Mouse (Mus musculus) hindbrain, embryonic 15.5 days (tissue): ENCODE data around the gene A1cf. TPM values are rescaled to one million over a fixed set of nuclear protein-coding genes. Genes with fewer than 3 reads are reported as not detected.

Source experiments
- ATAC-seq: fragments of 200-750 bp; cut with Nextera tagmentation; 2 replicates; pipeline ENCODE4 v1.8.0; 2017; ENCODE audit warnings: low read depth, moderate number of reproducible peaks, moderate TSS enrichment; ENCODE audit not compliant: low FRiP score
- H3K27ac ChIP-seq: fragments of 300-500 bp; sonication (generic); replicated peaks from 2 replicates; pipeline ENCODE4 v1.5.1; 2015; ENCODE audit warnings: mild to moderate bottlenecking, inconsistent platforms
- H3K27me3 ChIP-seq: fragments of 300-500 bp; sonication (generic); 2 replicates; pipeline ENCODE4 v1.6.1; 2015; ENCODE audit warnings: control low read depth, inconsistent platforms
- H3K36me3 ChIP-seq: fragments of 300-500 bp; sonication (generic); 2 replicates; pipeline ENCODE4 v1.6.1; 2015; ENCODE audit warnings: control low read depth, inconsistent platforms
- H3K4me1 ChIP-seq: fragments of 300-500 bp; sonication (generic); replicated peaks from 2 replicates; pipeline ENCODE4 v1.6.1; 2015; ENCODE audit warnings: control low read depth, inconsistent platforms
- H3K4me2 ChIP-seq: fragments of 300-500 bp; sonication (generic); 2 replicates; pipeline ENCODE4 v1.6.1; 2015; ENCODE audit warnings: moderate library complexity, mild to moderate bottlenecking, inconsistent platforms
- H3K4me3 ChIP-seq: fragments of 300-500 bp; sonication (generic); 2 replicates; pipeline ENCODE4 v1.5.1; 2015; ENCODE audit warnings: mild to moderate bottlenecking, inconsistent platforms
- H3K9ac ChIP-seq: fragments of 300-500 bp; sonication (generic); 2 replicates; pipeline ENCODE4 v1.6.1; 2015; ENCODE audit warnings: inconsistent platforms
- H3K9me3 ChIP-seq: fragments of 300-500 bp; sonication (generic); 2 replicates; pipeline ENCODE4 v1.6.1; 2016; ENCODE audit warnings: control low read depth, inconsistent platforms
- WGBS: fragments of 180-500 bp; shearing (Covaris S2); methylation state at CpG from one replicate; pipeline ENCODE4 v1.1.7; 2015; 5-methylcytosine and 5-hydroxymethylcytosine counted together
- polyA plus RNA-seq: library from polyadenylated mRNA; unstranded; fragments of >200 nt; fragmentation: Nextera tagmentation; extraction: Ambion mirVana; gene quantifications from 2 replicates; pipeline ENCODE4 v1.2.1, GENCODE M21; 2015

The A1cf gene
- not detected in 2 replicates for polyA plus RNA-seq

DNA sequence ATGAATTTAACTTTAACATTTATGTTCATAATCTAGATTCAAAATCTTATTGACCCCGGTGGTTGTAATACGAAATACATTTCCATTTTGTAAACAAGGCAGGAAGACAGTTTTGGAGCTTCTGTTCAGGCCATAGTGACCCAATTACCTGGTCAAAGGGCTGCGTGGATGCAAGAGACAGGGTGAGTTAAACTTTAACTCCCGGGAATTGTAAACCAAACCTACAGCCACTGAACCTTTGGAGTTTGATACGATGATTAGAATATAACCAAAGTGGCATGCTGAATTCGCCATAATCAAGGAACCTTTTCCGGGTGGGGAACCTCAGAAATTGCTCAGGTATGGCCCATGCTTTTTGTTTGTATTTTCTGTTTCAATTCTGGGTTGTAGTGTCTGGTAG, at the start of gene A1cf:
TSS of gene A1cf (plus strand) at position 244 of the 400 bp plus-strand sequence.
- ATAC-seq: no peak
- H3K9me3 ChIP-seq: no peaks in the 10 kb centered on the region
- no peak within 1 kb of the TSS for H3K4me2 ChIP-seq
- no peaks in the 10 kb centered on the region for H3K36me3 ChIP-seq
- no peaks in the 10 kb centered on the region for H3K4me1 ChIP-seq
- WGBS: 88% methylated on average over 7 of the region's 7 CpGs
- H3K4me3 ChIP-seq: no peak within 1 kb of the TSS
- no peak within 1 kb of the TSS for H3K9ac ChIP-seq
- H3K27ac ChIP-seq: no peak within 1 kb of the TSS
- no peaks in the 10 kb centered on the region for H3K27me3 ChIP-seq

DNA sequence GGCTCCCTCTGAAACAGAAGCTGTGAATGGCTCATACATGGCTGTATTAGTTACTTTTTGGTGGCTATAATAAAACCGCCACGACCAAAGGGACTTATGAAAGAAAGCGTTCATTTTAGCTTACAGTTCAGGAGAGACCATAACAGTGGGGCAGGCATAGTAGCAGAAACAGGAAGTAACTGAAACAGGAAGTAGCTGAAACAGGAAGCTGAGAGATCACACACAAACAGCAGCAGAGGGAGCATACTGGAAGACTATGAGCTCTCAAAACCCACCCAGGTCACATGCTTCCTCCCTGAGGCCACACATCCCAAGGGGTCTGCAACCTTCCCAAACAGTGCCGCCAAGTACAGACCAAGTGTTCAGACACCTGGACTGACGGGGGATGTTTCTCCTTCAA, 34.3 kb upstream of the A1cf start:
- 93% methylated on average over 5 of the region's 5 CpGs for WGBS

DNA sequence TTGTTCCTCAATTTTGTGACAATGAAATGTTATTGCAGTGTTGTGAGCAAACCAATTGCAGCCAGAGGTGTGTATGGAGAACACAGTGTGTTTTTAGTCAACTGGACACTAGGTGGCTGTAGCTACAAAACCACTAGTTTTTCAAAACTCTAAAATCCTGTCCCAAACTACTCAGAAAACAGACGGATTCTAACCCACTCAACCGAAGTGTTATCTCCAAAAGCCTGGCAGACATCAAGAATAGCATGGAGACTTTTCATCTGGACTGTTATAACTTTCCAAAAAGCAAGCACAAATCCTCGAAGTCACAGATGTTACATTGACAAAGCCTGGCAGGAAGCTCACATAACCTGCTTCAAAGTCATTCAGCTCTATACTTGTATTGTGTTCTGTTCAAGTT, 6.7 kb upstream of the A1cf start:
- Histone ChIP-seq H3K27me3 (no peaks in the 10 kb centered on the region), H3K4me2 (no peak overlapping the region), H3K9me3 (no peaks in the 10 kb centered on the region), H3K4me1 (no peaks in the 10 kb centered on the region), H3K27ac (no peak overlapping the region), H3K4me3 (no peak overlapping the region), H3K9ac (no peak overlapping the region), H3K36me3 (no peaks in the 10 kb centered on the region)
- 67% methylated on average over 3 of the region's 3 CpGs for WGBS
- ATAC-seq: no peak

More for the DNA sequence above, 34.3 kb upstream of the A1cf start:
- H3K9me3 ChIP-seq: no peaks in the 10 kb centered on the region
- H3K4me2 ChIP-seq: no peak overlapping the region
- H3K27ac ChIP-seq: no peak overlapping the region
- H3K36me3 ChIP-seq: no peaks in the 10 kb centered on the region
- H3K27me3 ChIP-seq: no peaks in the 10 kb centered on the region
- H3K4me1 ChIP-seq: no peaks in the 10 kb centered on the region
- ATAC-seq: no peak
- no peak overlapping the region for H3K9ac ChIP-seq
- H3K4me3 ChIP-seq: no peak overlapping the region

DNA sequence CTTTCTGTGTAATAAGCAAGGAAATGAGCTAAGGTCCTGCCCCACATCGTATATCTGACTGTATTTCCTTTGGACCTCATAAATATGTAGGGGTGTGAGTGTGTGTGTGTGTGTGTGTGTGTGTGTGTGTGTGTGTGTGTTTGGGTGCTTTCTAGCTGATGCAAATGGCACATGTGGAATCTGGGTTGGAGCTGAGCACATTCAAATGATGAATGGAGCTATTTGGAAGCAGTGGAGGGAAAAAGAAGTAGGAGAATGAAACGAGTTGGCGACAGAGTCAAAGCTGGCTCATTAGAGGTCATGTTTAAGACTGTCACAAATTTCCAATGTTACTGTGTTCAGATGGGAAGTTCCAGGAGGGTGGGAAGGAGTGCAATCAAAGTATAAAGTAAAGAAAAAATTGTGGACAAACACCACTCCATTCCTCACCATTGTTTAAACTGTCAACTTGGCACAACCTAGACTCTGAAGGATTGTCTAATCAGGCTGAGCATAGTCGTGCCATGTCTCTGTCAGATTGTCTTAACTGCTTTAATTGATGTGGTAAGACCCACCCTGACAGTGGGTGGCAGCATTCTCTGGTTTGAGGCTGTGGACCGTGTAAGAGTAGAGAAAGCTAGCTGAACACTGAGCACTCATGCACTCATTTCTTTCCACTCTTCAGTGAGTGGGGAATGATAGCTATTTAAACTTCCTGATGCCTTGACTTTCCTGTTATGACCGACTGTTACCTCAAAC, 5.9 kb upstream of the A1cf start:
- Histone ChIP-seq H3K27ac (no peak overlapping the region), H3K4me1 (no peaks in the 10 kb centered on the region), H3K9ac (no peak overlapping the region), H3K4me2 (no peak overlapping the region), H3K9me3 (no peaks in the 10 kb centered on the region), H3K27me3 (no peaks in the 10 kb centered on the region), H3K4me3 (no peak overlapping the region), H3K36me3 (no peaks in the 10 kb centered on the region)
- 51% methylated on average over 6 of the region's 6 CpGs for WGBS
- ATAC-seq: no peak

DNA sequence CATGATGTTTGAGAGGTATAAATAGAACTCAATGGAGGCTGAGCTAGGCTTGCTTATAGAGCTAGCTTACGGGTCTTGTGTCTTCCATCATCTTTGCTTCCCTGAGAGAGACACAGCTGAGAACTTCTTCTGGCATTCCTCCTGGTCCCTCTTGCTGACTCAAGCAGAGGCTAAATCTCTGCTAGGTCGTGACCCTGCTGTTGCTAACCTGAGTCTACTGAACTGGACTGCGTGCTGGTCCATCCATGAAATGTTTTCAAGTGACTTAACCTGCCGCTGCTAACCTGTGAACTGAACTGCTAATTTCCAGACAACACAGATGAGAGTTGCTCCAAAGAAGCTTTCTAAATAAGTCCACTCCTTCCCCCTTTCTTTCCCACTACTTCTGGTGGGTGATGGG, 3.1 kb upstream of the A1cf start:
- Histone ChIP-seq H3K9ac (no peak overlapping the region), H3K27ac (no peak overlapping the region), H3K4me2 (no peak overlapping the region), H3K9me3 (no peaks in the 10 kb centered on the region), H3K36me3 (no peaks in the 10 kb centered on the region), H3K4me1 (no peaks in the 10 kb centered on the region), H3K4me3 (no peak overlapping the region), H3K27me3 (no peaks in the 10 kb centered on the region)
- no peak for ATAC-seq
- WGBS: 85% methylated on average over 4 of the region's 4 CpGs

DNA sequence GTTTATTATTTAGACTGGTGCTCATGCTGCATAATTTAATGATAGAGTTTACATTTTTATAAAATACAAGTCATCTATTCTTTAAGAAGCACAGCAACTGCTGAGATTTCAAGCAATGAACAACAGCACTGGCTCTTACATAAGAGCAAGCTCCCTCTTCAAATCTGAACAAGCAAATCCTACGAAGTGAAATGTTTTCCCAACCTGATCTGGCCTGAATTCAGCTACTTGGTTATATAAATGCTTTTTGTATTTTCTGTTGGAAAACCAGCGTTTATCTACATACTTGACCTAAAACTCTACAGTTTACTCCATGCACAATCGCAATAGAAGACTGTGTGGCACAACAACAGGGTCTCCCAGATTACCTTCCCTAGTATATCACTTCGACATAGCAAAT, 488 bp upstream of the A1cf start:
- Histone ChIP-seq H3K4me2 (no peak overlapping the region), H3K27me3 (no peaks in the 10 kb centered on the region), H3K36me3 (no peaks in the 10 kb centered on the region), H3K4me1 (no peaks in the 10 kb centered on the region), H3K9ac (no peak overlapping the region), H3K27ac (no peak overlapping the region), H3K4me3 (no peak overlapping the region), H3K9me3 (no peaks in the 10 kb centered on the region)
- ATAC-seq: no peak
- 85% methylated on average over 4 of the region's 4 CpGs for WGBS

DNA sequence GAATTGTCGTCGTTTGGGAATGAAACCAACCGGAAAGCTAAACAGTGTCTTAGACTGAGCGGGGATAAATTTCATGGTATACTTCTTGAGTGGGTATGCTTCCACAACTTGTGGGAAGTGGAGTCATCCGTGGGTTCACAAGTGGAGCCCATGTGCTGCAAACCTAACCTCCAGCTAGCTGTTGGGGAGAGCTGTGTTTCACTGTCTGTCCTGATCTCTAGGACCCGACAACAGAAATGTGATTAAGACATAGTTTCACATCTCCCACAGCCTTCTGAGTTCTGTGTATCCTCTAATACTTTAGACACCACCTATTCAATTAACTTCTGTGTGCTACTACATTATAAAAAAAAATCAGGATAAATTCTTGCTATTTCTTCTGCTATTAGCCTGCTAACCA, 407 bp downstream of the A1cf start:
- no peaks in the 10 kb centered on the region for H3K36me3 ChIP-seq
- WGBS: 86% methylated on average over 6 of the region's 6 CpGs
- H3K27ac ChIP-seq: no peak overlapping the region
- no peaks in the 10 kb centered on the region for H3K4me1 ChIP-seq
- H3K27me3 ChIP-seq: no peaks in the 10 kb centered on the region
- no peak overlapping the region for H3K4me2 ChIP-seq
- H3K9me3 ChIP-seq: no peaks in the 10 kb centered on the region
- no peak overlapping the region for H3K9ac ChIP-seq
- no peak for ATAC-seq
- H3K4me3 ChIP-seq: no peak overlapping the region

DNA sequence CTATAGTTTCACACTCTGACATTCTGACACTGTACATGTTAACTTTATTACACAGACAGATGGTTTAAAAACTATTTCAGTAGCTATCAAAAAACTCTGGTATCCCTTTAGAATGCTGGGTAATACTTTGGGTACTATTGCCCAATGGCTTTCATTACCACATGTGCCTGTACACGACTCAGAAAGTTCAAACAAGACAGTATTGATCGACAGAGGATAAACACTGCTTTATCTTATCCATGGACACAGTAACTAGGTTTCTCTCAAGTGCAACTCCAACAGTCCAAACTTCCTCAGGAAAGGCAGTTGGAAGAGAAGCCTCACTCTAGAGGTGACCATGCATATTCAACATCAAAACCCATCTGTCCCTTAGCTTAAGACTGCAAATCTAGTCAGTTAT, 2.8 kb downstream of the A1cf start:
- no peaks in the 10 kb centered on the region for H3K9me3 ChIP-seq
- ATAC-seq: no peak
- H3K4me2 ChIP-seq: no peak overlapping the region
- no peak overlapping the region for H3K9ac ChIP-seq
- H3K27ac ChIP-seq: no peak overlapping the region
- no peaks in the 10 kb centered on the region for H3K4me1 ChIP-seq
- 88% methylated on average over 2 of the region's 2 CpGs for WGBS
- no peaks in the 10 kb centered on the region for H3K36me3 ChIP-seq
- no peak overlapping the region for H3K4me3 ChIP-seq
- H3K27me3 ChIP-seq: no peaks in the 10 kb centered on the region

DNA sequence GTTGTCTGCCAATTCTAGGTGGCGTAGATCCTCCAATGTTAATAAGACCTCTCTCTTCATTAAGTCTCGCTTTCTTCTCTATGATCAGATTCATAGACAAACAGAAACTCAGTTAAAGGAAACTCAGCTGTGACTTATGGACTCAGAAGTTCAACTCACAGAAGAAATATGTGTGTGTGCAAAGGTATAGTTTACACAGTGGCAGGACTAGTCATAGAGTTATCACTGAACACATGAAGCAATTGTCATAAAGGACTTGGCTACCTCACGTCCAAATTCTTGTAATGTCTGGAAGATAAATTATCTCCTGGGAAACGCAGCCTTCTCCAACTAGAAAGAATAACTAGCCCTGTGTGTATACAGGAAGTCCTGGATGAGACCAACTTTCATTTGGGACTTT, 9.4 kb downstream of the A1cf start:
- ATAC-seq: no peak
- H3K9me3 ChIP-seq: no peaks in the 10 kb centered on the region
- H3K27ac ChIP-seq: no peak overlapping the region
- no peaks in the 10 kb centered on the region for H3K4me1 ChIP-seq
- no peaks in the 10 kb centered on the region for H3K27me3 ChIP-seq
- H3K36me3 ChIP-seq: no peaks in the 10 kb centered on the region
- no peak overlapping the region for H3K4me3 ChIP-seq
- no peak overlapping the region for H3K9ac ChIP-seq
- no peak overlapping the region for H3K4me2 ChIP-seq
- 77% methylated on average over 4 of the region's 4 CpGs for WGBS

DNA sequence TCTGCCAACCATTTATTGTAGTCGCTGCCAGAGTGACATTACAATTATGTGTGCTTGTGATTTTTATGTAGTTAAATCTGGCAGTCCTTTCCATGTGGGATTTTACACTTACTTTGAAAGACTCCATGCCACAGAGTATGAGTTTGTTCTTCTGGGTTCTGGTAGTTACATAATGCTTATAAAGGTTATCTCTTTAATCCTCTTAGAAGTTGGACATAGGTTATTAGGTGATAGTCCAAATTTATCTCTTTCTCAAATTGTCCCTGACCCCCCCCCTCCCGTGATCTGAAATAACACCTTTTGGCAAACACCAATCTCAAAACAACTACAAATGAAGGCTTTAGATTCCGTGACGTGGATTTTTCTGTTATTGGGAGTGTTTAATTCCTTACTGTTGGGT, 16.0 kb downstream of the A1cf start:
- Histone ChIP-seq H3K4me1 (no peaks in the 10 kb centered on the region), H3K36me3 (no peaks in the 10 kb centered on the region), H3K9me3 (no peaks in the 10 kb centered on the region), H3K27ac (no peak overlapping the region), H3K27me3 (no peaks in the 10 kb centered on the region), H3K9ac (no peak overlapping the region), H3K4me3 (no peak overlapping the region), H3K4me2 (no peak overlapping the region)
- no peak for ATAC-seq
- WGBS: 85% methylated on average over 4 of the region's 4 CpGs

DNA sequence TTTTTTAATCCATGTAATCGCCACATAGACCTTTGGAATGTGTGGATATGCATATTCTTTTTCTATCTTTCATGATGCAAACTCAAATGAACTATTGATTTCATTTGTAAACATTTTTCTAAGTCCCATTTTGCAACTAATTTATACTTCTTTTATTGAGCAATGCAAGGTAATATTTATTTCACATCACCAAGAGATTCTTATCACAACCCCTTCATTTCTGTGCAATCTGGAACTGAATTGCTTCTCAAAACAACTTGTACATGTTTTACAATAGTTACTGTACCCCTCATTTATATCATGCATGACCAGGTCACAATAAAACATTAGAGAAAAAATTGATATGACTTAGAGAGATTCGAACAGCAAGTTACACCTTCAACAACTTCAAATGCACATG, 18.7 kb downstream of the A1cf start:
- no peaks in the 10 kb centered on the region for H3K9me3 ChIP-seq
- H3K27ac ChIP-seq: no peak overlapping the region
- no peak for ATAC-seq
- no peaks in the 10 kb centered on the region for H3K36me3 ChIP-seq
- H3K27me3 ChIP-seq: no peaks in the 10 kb centered on the region
- no peaks in the 10 kb centered on the region for H3K4me1 ChIP-seq
- no peak overlapping the region for H3K4me2 ChIP-seq
- H3K9ac ChIP-seq: no peak overlapping the region
- no peak overlapping the region for H3K4me3 ChIP-seq
- 95% methylated on average over 2 of the region's 2 CpGs for WGBS

DNA sequence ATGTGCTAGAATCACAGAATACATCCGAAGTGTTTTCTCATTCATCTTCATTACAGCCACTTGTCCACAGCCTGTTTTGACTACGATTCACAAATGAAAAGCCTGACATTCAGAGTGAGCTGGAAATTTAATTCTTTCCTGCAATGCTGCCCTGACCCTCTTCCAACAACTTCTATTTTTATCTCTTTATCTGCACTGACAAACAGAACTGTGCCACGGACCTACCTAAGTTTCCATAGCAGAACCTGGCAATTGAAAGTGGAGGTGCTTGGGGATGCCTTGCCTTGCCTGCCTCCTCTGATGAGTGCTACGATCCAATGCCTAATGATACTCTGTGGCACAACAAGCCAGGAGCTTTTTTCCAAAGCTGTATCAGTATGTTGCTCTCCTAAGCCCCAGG, 21.4 kb downstream of the A1cf start:
- 74% methylated on average over 4 of the region's 4 CpGs for WGBS
- ATAC-seq: no peak
- Histone ChIP-seq H3K4me2 (no peak overlapping the region), H3K27me3 (no peaks in the 10 kb centered on the region), H3K36me3 (no peaks in the 10 kb centered on the region), H3K4me3 (no peak overlapping the region), H3K9me3 (no peaks in the 10 kb centered on the region), H3K9ac (no peak overlapping the region), H3K4me1 (no peaks in the 10 kb centered on the region), H3K27ac (no peak overlapping the region)
